Mouse (Mus musculus) adrenal gland, postnatal 0 days (tissue): ENCODE data around the gene Ttc1. TPM values are rescaled to one million over a fixed set of nuclear protein-coding genes. Genes with fewer than 3 reads are reported as not detected.

Experiments
- polyA plus RNA-seq: library from polyadenylated mRNA; unstranded; fragments of >200 nt; fragmentation: Nextera tagmentation; extraction: Ambion mirVana; gene quantifications from 2 replicates; pipeline ENCODE4 v1.2.1, GENCODE M21; 2015

Gene Ttc1
- 79.5 and 89.2 TPM in 2 replicates for polyA plus RNA-seq

GRCm38 (mm10) chr11:43747233-43748226 is at the start of gene Ttc1:
Gene Ttc1 (minus strand): TSS chr11:43748008.

GRCm38 (mm10) chr11:43681472-43682414 is 66.1 kb downstream of the Ttc1 start, which contains the start of gene Pwwp2a:
Gene Pwwp2a (plus strand): TSS chr11:43681998.

Other genes with a start within 250 kb of the Ttc1 start
- 6.0 and 6.5 TPM in 2 replicates for gene Ccnjl, start 219.2 kb downstream of the Ttc1 start, polyA plus RNA-seq
- 1.5 and 2.1 TPM in 2 replicates for gene 4933415A04Rik, start 161.0 kb downstream of the Ttc1 start, polyA plus RNA-seq
- 1.8 TPM in 1 of 2 replicates, not detected in the other for gene Fabp6, start 146.5 kb downstream of the Ttc1 start, polyA plus RNA-seq
- 13.7 and 16.8 TPM in 2 replicates for gene Pwwp2a, start 66.0 kb downstream of the Ttc1 start, polyA plus RNA-seq
- 1.8 and 5.2 TPM in 2 replicates for gene Adra1b, start 153.2 kb upstream of the Ttc1 start, polyA plus RNA-seq